Mouse (Mus musculus) heart, adult 2 months (tissue): ENCODE measurements around the gene Traf3ip1. TPM values are rescaled to one million over a fixed set of nuclear protein-coding genes. Genes with fewer than 3 reads are reported as not detected.
A peak's percentile ranks its signal among the peaks of the same experiment; 100 is the strongest.

Source experiments
- DNase-seq, 2 experiments: peaks; one replicate each; pipeline ENCODE4 v3.0.0; 2021
- H3K27ac ChIP-seq: fragments of 200-600 bp; 2 replicates; pipeline ENCODE4 v1.8.1; 2022
- H3K27me3 ChIP-seq: fragments of 200-500 bp; 2 replicates; pipeline ENCODE4 v1.6.1; 2012; ENCODE audit warnings: mild to moderate bottlenecking, low read length, inconsistent platforms, mixed read lengths; ENCODE audit not compliant: control insufficient read depth, insufficient read depth
- H3K36me3 ChIP-seq: fragments of 200-500 bp; 2 replicates; pipeline ENCODE4 v1.6.1; 2012; ENCODE audit warnings: low read length, inconsistent platforms; ENCODE audit not compliant: control insufficient read depth, insufficient read depth
- H3K4me1 ChIP-seq: fragments of 200-500 bp; 2 replicates; pipeline ENCODE4 v1.6.1; 2011; ENCODE audit warnings: low read length; ENCODE audit not compliant: control insufficient read depth, insufficient read depth
- H3K4me3 ChIP-seq: fragments of 200-600 bp; 2 replicates; pipeline ENCODE4 v1.8.1; 2022
- H3K79me2 ChIP-seq: fragments of 200-500 bp; replicated peaks from 2 replicates; pipeline ENCODE4 v1.6.1; 2012; ENCODE audit warnings: mild to moderate bottlenecking, inconsistent platforms, low read length, moderate library complexity, mixed read lengths; ENCODE audit not compliant: control insufficient read depth, insufficient read depth
- H3K9ac ChIP-seq: fragments of 200-500 bp; 2 replicates; pipeline ENCODE4 v1.6.1; 2012; ENCODE audit warnings: low read depth, mild to moderate bottlenecking, control low read depth, inconsistent platforms, low read length, mixed read lengths
- CTCF ChIP-seq: fragments of 200-600 bp; IDR thresholded peaks from 2 replicates; pipeline ENCODE4 v1.8.1; 2022; ENCODE audit warnings: antibody characterized with exemption, mild to moderate bottlenecking, moderate library complexity
- EP300 ChIP-seq: fragments of 200-500 bp; IDR thresholded peaks from 2 replicates; pipeline ENCODE4 v1.6.1; 2011; ENCODE audit warnings: low read depth, low read length, control low read depth; ENCODE audit not compliant: insufficient read depth
- POLR2A ChIP-seq: fragments of 200-500 bp; IDR thresholded peaks from 2 replicates; pipeline ENCODE4 v1.6.1; 2011; ENCODE audit warnings: mild to moderate bottlenecking, low read depth, low read length, control low read depth; ENCODE audit not compliant: insufficient read depth
- WGBS: fragments of 180-500 bp; shearing (Covaris S2); methylation state at CpG from one replicate; pipeline ENCODE4 v1.1.7; 2018; 5-methylcytosine and 5-hydroxymethylcytosine counted together
- intact Hi-C: fragments of 180-260 bp; cut with DNase I; formaldehyde crosslinking; loops from one replicate; pipeline ENCODE4 v1.15.1; 2025
- polyA plus RNA-seq: library from polyadenylated mRNA; depleted of rRNA; stranded (reverse); fragments of >200 nt; gene quantifications from 2 replicates; pipeline ENCODE4 v1.2.3, GENCODE M21; 2012
- total RNA-seq, 2 experiments: library from RNA; stranded (reverse); gene quantifications; 2 replicates each; pipeline ENCODE4 v1.2.3; 2021

Traf3ip1 gene
- total and polyA plus RNA-seq, 3 experiments: 5.0 to 5.1 (median 5.0) TPM

- Histone ChIP-seq H3K4me3 (no peak overlapping the region), H3K27ac (no peak overlapping the region), H3K4me1 (peaks cover 4% of the 10 kb centered on the region), H3K79me2 (peaks cover 1% of the 10 kb centered on the region; the same call in 1 of the 2 replicates), H3K9ac (no peak overlapping the region), H3K27me3 (no peaks in the 10 kb centered on the region), H3K36me3 (no peaks in the 10 kb centered on the region)
- no peak for TF ChIP-seq CTCF
- TF ChIP-seq EP300: no peak
- no peak for TF ChIP-seq POLR2A
- 92% methylated on average over 6 of the region's 6 CpGs for WGBS
- DNase-seq: no peak
- intact Hi-C loops: no loop called here
Observed at GRCm38 (mm10) chr1:91498579-91498978, 4.1 kb downstream of the Traf3ip1 start.

GRCm38 (mm10) chr1:91504615-91505014 lies 10.2 kb downstream of the Traf3ip1 start:
- Histone ChIP-seq H3K9ac (no peak overlapping the region), H3K27ac (no peak overlapping the region), H3K36me3 (no peaks in the 10 kb centered on the region), H3K79me2 (no peaks in the 10 kb centered on the region), H3K27me3 (no peaks in the 10 kb centered on the region), H3K4me3 (no peak overlapping the region), H3K4me1 (no peaks in the 10 kb centered on the region)
- DNase-seq: no peak
- no peak for TF ChIP-seq EP300
- intact Hi-C loops: no loop called here
- WGBS: 58% methylated on average over 3 of the region's 3 CpGs

- H3K79me2 ChIP-seq: no peaks in the 10 kb centered on the region
- WGBS: 83% methylated on average over 11 of the region's 11 CpGs
- TF ChIP-seq CTCF: no peak
- TF ChIP-seq EP300: no peak
- no peak for TF ChIP-seq POLR2A
- H3K4me1 ChIP-seq: no peaks in the 10 kb centered on the region
- no peak overlapping the region for H3K9ac ChIP-seq
- no peak overlapping the region for H3K4me3 ChIP-seq
- no peaks in the 10 kb centered on the region for H3K27me3 ChIP-seq
- no peak for DNase-seq
- no peaks in the 10 kb centered on the region for H3K36me3 ChIP-seq
- no peak overlapping the region for H3K27ac ChIP-seq
- intact Hi-C loops: no loop called here
Observed at GRCm38 (mm10) chr1:91514916-91515315, 20.5 kb downstream of the Traf3ip1 start.

GRCm38 (mm10) chr1:91515642-91516041 lies 21.2 kb downstream of the Traf3ip1 start:
- Histone ChIP-seq H3K27ac (no peak overlapping the region), H3K4me1 (no peaks in the 10 kb centered on the region), H3K4me3 (no peak overlapping the region), H3K36me3 (no peaks in the 10 kb centered on the region), H3K27me3 (no peaks in the 10 kb centered on the region), H3K9ac (no peak overlapping the region), H3K79me2 (no peaks in the 10 kb centered on the region)
- no peak for DNase-seq
- whole genome bisulfite sequencing: 89% methylated on average over 6 of the region's 6 CpGs
- TF ChIP-seq POLR2A (no peak), CTCF (no peak), EP300 (no peak)
- intact Hi-C loops: no loop called here

GRCm38 (mm10) chr1:91523759-91524158 lies 29.3 kb downstream of the Traf3ip1 start:
- intact Hi-C loops: loop anchor here (1.0 to 5.0 kb wide), 4 partner anchors 39 to 1087 kb away; no protein-coding TSS in a partner anchor

GRCm38 (mm10) chr1:91525838-91526237 lies 31.4 kb downstream of the Traf3ip1 start:
- Histone ChIP-seq H3K27ac (no peak overlapping the region), H3K27me3 (no peaks in the 10 kb centered on the region), H3K36me3 (no peaks in the 10 kb centered on the region), H3K79me2 (no peaks in the 10 kb centered on the region), H3K4me3 (no peak overlapping the region), H3K4me1 (no peaks in the 10 kb centered on the region), H3K9ac (no peak overlapping the region)
- peak in 1 of 2 experiments; percentile 10 for DNase-seq
- TF ChIP-seq CTCF (no peak), EP300 (no peak), POLR2A (no peak)
- intact Hi-C loops: no loop called here
- 73% methylated on average over 14 of the region's 14 CpGs for WGBS

More at GRCm38 (mm10) chr1:91523759-91524158, 29.3 kb downstream of the Traf3ip1 start:
- Histone ChIP-seq H3K4me1 (no peaks in the 10 kb centered on the region), H3K9ac (no peak overlapping the region), H3K4me3 (no peak overlapping the region), H3K36me3 (no peaks in the 10 kb centered on the region), H3K79me2 (no peaks in the 10 kb centered on the region), H3K27ac (no peak overlapping the region), H3K27me3 (no peaks in the 10 kb centered on the region)
- DNase-seq: peak; percentile 49 to 55
- 26% methylated on average over 10 of the region's 10 CpGs for WGBS
- TF ChIP-seq POLR2A: no peak
- peak; percentile 67 for TF ChIP-seq EP300
- peak; percentile 93 for TF ChIP-seq CTCF
